Mouse (Mus musculus): ENCODE measurements around the gene Zmynd8. TPM values are rescaled to one million over a fixed set of nuclear protein-coding genes. Genes with fewer than 3 reads are reported as not detected.

The Zmynd8 gene
- polyA plus RNA-seq, 1 experiment from 2014 or later: 60.0 TPM

- Histone ChIP-seq H3K9me3 (no peaks in the 10 kb centered on the region), H3K27me3 (ENCODE audit: insufficient read depth, poor library complexity, severe bottlenecking) (no peaks in the 10 kb centered on the region), H3K27ac (no peak overlapping the region), H3K4me1 (replicated peaks) (peaks cover 31% of the 10 kb centered on the region), H3K4me3 (no peak overlapping the region), H3K36me3 (peaks cover 100% of the 10 kb centered on the region)
- WGBS: 85% methylated on average over 12 of the region's 12 CpGs
- no peak for DNase-seq (ENCODE audit: low spot score)
Observed at GRCm38 (mm10) chr2:165828770-165829169, 70.0 kb downstream of the Zmynd8 start.

- WGBS: 74% methylated on average over 10 of the region's 10 CpGs
- H3K4me1 ChIP-seq (replicated peaks): peaks cover 20% of the 10 kb centered on the region
- H3K36me3 ChIP-seq: peaks cover 100% of the 10 kb centered on the region
- H3K9me3 ChIP-seq: no peaks in the 10 kb centered on the region
- no peak overlapping the region for H3K4me3 ChIP-seq
- no peaks in the 10 kb centered on the region for H3K27me3 ChIP-seq (ENCODE audit: insufficient read depth, poor library complexity, severe bottlenecking)
- no peak overlapping the region; the same call in 1 of the 2 replicates for H3K27ac ChIP-seq
- DNase-seq (ENCODE audit: low spot score): peak; percentile 52
Observed at GRCm38 (mm10) chr2:165825964-165826712, 72.7 kb downstream of the Zmynd8 start.

- WGBS: 89% methylated on average over 17 of the region's 17 CpGs
- Histone ChIP-seq H3K27me3 (ENCODE audit: insufficient read depth, poor library complexity, severe bottlenecking) (no peaks in the 10 kb centered on the region), H3K9me3 (no peaks in the 10 kb centered on the region), H3K4me1 (replicated peaks) (peaks cover 13% of the 10 kb centered on the region; the same call in 1 of the 2 replicates), H3K4me3 (no peak overlapping the region), H3K27ac (peak overlapping the region; percentile 42; the same call in 1 of the 2 replicates), H3K36me3 (peaks cover 100% of the 10 kb centered on the region)
- no peak for DNase-seq (ENCODE audit: low spot score)
Observed at GRCm38 (mm10) chr2:165825261-165825900, 73.4 kb downstream of the Zmynd8 start.

- DNase-seq (ENCODE audit: low spot score): no peak
- no peaks in the 10 kb centered on the region for H3K9me3 ChIP-seq
- 84% methylated on average over 10 of the region's 10 CpGs for WGBS
- peaks cover 100% of the 10 kb centered on the region for H3K36me3 ChIP-seq
- peaks cover 13% of the 10 kb centered on the region; the same call in 1 of the 2 replicates for H3K4me1 ChIP-seq (replicated peaks)
- no peak overlapping the region; the same call in 1 of the 2 replicates for H3K27ac ChIP-seq
- no peak overlapping the region for H3K4me3 ChIP-seq
- H3K27me3 ChIP-seq (ENCODE audit: insufficient read depth, poor library complexity, severe bottlenecking): no peaks in the 10 kb centered on the region
Observed at GRCm38 (mm10) chr2:165824826-165825225, 74.0 kb downstream of the Zmynd8 start.

GRCm38 (mm10) chr2:165822478-165822877 lies 76.3 kb downstream of the Zmynd8 start:
- no peak for DNase-seq (ENCODE audit: low spot score)
- Histone ChIP-seq H3K36me3 (peaks cover 99% of the 10 kb centered on the region), H3K9me3 (no peaks in the 10 kb centered on the region), H3K27me3 (ENCODE audit: insufficient read depth, poor library complexity, severe bottlenecking) (no peaks in the 10 kb centered on the region), H3K4me1 (replicated peaks) (peaks cover 13% of the 10 kb centered on the region; the same call in 1 of the 2 replicates), H3K4me3 (no peak overlapping the region), H3K27ac (no peak overlapping the region)
- WGBS: 96% methylated on average over 15 of the region's 15 CpGs

GRCm38 (mm10) chr2:165821671-165822070 lies 77.1 kb downstream of the Zmynd8 start:
- peaks cover 13% of the 10 kb centered on the region; the same call in 1 of the 2 replicates for H3K4me1 ChIP-seq (replicated peaks)
- no peak overlapping the region for H3K4me3 ChIP-seq
- H3K36me3 ChIP-seq: peaks cover 99% of the 10 kb centered on the region
- WGBS: 92% methylated on average over 12 of the region's 12 CpGs
- H3K27me3 ChIP-seq (ENCODE audit: insufficient read depth, poor library complexity, severe bottlenecking): no peaks in the 10 kb centered on the region
- H3K9me3 ChIP-seq: no peaks in the 10 kb centered on the region
- DNase-seq (ENCODE audit: low spot score): no peak
- H3K27ac ChIP-seq: no peak overlapping the region

GRCm38 (mm10) chr2:165820504-165821095 lies 78.2 kb downstream of the Zmynd8 start:
- Histone ChIP-seq H3K9me3 (no peaks in the 10 kb centered on the region), H3K4me1 (replicated peaks) (peaks cover 12% of the 10 kb centered on the region), H3K4me3 (no peak overlapping the region), H3K27ac (no peak overlapping the region; the same call in 1 of the 2 replicates), H3K36me3 (peaks cover 99% of the 10 kb centered on the region), H3K27me3 (ENCODE audit: insufficient read depth, poor library complexity, severe bottlenecking) (no peaks in the 10 kb centered on the region)
- 83% methylated on average over 15 of the region's 15 CpGs for WGBS
- DNase-seq (ENCODE audit: low spot score): no peak

- H3K27me3 ChIP-seq (ENCODE audit: insufficient read depth, poor library complexity, severe bottlenecking): no peaks in the 10 kb centered on the region
- WGBS: 90% methylated on average over 3 of the region's 3 CpGs
- peaks cover 7% of the 10 kb centered on the region for H3K4me1 ChIP-seq (replicated peaks)
- no peak for DNase-seq (ENCODE audit: low spot score)
- no peak overlapping the region for H3K27ac ChIP-seq
- no peaks in the 10 kb centered on the region for H3K9me3 ChIP-seq
- H3K4me3 ChIP-seq: no peak overlapping the region
- peaks cover 99% of the 10 kb centered on the region for H3K36me3 ChIP-seq
Observed at GRCm38 (mm10) chr2:165820073-165820472, 78.7 kb downstream of the Zmynd8 start.

- Histone ChIP-seq H3K4me1 (replicated peaks) (peaks cover 7% of the 10 kb centered on the region), H3K27me3 (ENCODE audit: insufficient read depth, poor library complexity, severe bottlenecking) (no peaks in the 10 kb centered on the region), H3K9me3 (no peaks in the 10 kb centered on the region), H3K36me3 (peaks cover 99% of the 10 kb centered on the region), H3K4me3 (no peak overlapping the region), H3K27ac (no peak overlapping the region)
- WGBS: 82% methylated on average over 10 of the region's 10 CpGs
- DNase-seq (ENCODE audit: low spot score): peak; percentile 70
Observed at GRCm38 (mm10) chr2:165818985-165819948, 79.5 kb downstream of the Zmynd8 start.

GRCm38 (mm10) chr2:165818570-165818969 lies 80.2 kb downstream of the Zmynd8 start:
- Histone ChIP-seq H3K36me3 (peaks cover 99% of the 10 kb centered on the region), H3K4me1 (replicated peaks) (peaks cover 7% of the 10 kb centered on the region), H3K27me3 (ENCODE audit: insufficient read depth, poor library complexity, severe bottlenecking) (no peaks in the 10 kb centered on the region), H3K9me3 (no peaks in the 10 kb centered on the region), H3K27ac (no peak overlapping the region), H3K4me3 (no peak overlapping the region)
- WGBS: 95% methylated on average over 6 of the region's 6 CpGs
- DNase-seq (ENCODE audit: low spot score): no peak

- peaks cover 99% of the 10 kb centered on the region for H3K36me3 ChIP-seq
Observed at GRCm38 (mm10) chr2:165817437-165817836, 81.4 kb downstream of the Zmynd8 start.

More at GRCm38 (mm10) chr2:165817437-165817836, 81.4 kb downstream of the Zmynd8 start:
- Histone ChIP-seq H3K4me1 (replicated peaks) (peaks cover 7% of the 10 kb centered on the region), H3K9me3 (no peaks in the 10 kb centered on the region), H3K27me3 (ENCODE audit: insufficient read depth, poor library complexity, severe bottlenecking) (no peaks in the 10 kb centered on the region), H3K27ac (no peak overlapping the region), H3K4me3 (no peak overlapping the region)
- WGBS: 95% methylated on average over 10 of the region's 10 CpGs
- DNase-seq (ENCODE audit: low spot score): no peak
